Mouse (Mus musculus): ENCODE measurements around the gene Ripply3.

DNA sequence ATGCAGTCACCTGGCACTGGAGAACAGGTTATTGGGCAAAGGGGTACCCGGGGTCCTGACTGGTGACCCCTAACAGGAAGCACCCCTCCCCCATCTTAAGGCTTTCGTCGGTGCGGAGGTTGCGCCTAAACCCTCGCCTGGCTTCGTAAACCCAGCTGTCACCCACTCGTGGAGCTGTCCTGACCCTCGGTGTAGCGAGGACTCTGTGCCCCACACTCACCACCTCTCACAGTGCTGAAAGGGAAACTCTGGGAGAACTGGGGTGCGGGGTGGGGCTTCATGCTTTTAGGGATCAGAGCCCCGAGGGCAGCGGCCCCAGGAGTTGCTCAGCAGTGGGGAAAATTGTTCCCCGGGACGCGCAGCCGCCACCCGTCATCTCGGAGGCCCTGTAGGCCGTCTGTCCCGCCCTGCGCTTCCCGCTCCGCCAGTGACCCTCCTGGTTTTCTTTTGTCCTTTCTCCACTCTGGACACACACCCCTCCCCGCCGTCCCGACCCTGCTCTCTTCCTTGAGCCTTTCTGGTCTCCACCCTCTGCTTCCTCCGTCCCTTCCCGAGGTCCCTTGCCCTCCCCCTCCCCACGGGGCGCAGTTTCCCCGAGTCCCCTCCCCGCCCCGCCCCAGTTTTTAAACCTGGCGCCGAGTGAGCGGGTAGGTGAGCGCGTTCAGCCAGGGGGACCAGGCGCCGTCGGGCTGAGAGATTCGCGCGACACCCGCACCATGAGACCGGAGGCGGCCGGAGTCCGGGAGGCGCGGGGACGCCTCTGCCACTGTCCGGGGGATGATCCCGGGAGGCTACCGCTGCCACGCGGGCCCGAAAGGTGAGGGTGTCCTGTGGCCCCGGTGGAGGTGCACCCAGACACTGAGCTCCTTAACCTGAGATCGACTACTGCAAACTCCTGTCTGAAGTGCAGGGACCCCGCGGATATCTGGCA lies at the start of gene Ripply3:
- TF ChIP-seq CTCF (IDR thresholded peaks at IDR 0.05): no peak
- no peak for TF ChIP-seq EP300 (IDR thresholded peaks at IDR 0.05)

Measured in lung, postnatal 0 days (tissue).